Mouse (Mus musculus): ENCODE measurements around the gene Cc2d2b. TPM values are rescaled to one million over a fixed set of nuclear protein-coding genes. Genes with fewer than 3 reads are reported as not detected.
A peak's percentile ranks its signal among the peaks of the same experiment; 100 is the strongest.

Gene Cc2d2b
- total RNA-seq, 1 experiment, result 0.40 TPM

DNA sequence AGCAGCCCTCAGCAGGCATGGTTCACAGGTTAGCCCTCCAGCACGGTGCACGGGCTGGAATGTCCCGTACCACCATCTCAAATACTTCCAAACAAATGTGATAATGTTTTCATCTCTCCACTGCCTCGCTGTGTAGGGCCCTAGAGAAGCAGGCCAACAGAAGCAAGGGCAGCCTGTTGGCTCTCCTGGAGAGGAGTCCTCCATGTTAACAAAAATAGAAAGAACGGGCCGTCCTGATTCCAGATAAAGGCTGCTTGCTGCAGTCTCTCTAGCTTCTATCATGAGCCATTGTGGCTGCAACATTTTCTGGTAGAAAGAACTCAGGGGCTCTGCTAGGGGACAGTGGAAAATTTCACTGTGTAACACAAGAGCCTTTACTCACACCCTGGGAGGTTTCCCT is 31.6 kb upstream of the Cc2d2b start:
- Histone ChIP-seq H3K27ac (ENCODE audit: insufficient read depth, low read depth, low read length, poor library complexity, severe bottlenecking) (no peak overlapping the region), H3K36me3 (ENCODE audit: control insufficient read depth, insufficient read depth, low read length, poor library complexity, severe bottlenecking) (no peaks in the 10 kb centered on the region), H3K4me1 (ENCODE audit: control insufficient read depth in 2 of 2, insufficient read depth in 2 of 2, low read length in 2 of 2, poor library complexity in 1 of 2) (peaks cover 0 to 8% of the 10 kb centered on the region in 2 experiments; a peak in 3 of 4 replicates), H3K4me3 (ENCODE audit: insufficient read depth in 1 of 2, low read depth in 1 of 2, low read length in 2 of 2, poor library complexity in 1 of 2, severe bottlenecking in 1 of 2) (no peak overlapping the region), H3K9ac (ENCODE audit: insufficient read depth, low read depth, low read length, poor library complexity, severe bottlenecking) (no peak overlapping the region), H3K9me3 (ENCODE audit: control insufficient read depth, insufficient read depth, low read depth, low read length) (no peaks in the 10 kb centered on the region)
- no peak for DNase-seq (ENCODE audit: low read depth, low spot score)
- in situ Hi-C loops (cut with MboI; ENCODE audit: low sequenced_read_pairs in 2 of 2, unreplicated experiment in 2 of 2), result no loop called here
- no peak for TF ChIP-seq HCFC1 (IDR thresholded peaks at IDR 0.05; ENCODE audit: borderline replicate concordance, insufficient read depth, low read length)
- no peak for TF ChIP-seq ZC3H11A (IDR thresholded peaks at IDR 0.05; ENCODE audit: borderline replicate concordance, low read depth, low read length)
- TF ChIP-seq CHD2 (IDR thresholded peaks at IDR 0.05; ENCODE audit: low read depth, low read length), result no peak
- no peak for TF ChIP-seq MAFK (IDR thresholded peaks at IDR 0.05; ENCODE audit: insufficient read depth, low read depth, low read length)
- no peak for TF ChIP-seq ZNF384 (IDR thresholded peaks at IDR 0.05; ENCODE audit: low read depth, low read length)

DNA sequence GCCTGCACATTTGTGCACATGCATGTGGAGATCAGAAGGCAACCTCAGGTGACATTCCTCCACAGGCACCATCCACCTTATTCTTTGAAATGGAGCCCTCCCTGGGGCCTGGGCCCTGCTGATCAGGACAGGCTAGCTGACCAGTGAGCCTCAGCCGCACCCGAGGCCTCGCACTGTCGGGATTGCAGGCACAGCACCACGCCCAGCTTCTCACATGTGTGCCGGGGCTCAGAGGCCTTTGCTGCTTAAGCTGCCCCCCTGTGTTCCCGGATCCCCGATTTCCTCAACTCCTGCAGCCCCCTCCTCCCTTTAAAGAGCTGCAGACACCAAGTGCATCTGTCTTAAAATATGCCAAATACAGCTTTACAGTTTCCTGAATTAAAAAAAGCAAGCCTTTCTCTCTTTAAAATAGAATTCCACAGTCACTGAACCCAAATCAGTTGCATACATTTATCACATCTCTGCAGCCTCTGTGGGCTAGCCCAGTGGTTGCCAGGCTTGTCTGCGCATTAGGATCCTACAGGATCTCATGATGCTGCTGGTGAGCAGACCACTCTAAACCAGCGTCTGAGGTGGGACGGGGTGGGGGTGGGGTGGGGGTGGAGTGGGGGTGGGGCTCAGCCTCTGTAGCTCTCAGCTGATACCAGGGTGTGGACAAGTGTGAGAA is 29.0 kb upstream of the Cc2d2b start:
- in situ Hi-C loops (cut with MboI; ENCODE audit: low sequenced_read_pairs in 2 of 2, unreplicated experiment in 2 of 2), result loop anchor here in 1 of 2 experiments (5.0 kb wide), 1 partner anchor 107 kb away; the partner anchor contains the start of genes Entpd1 and Tctn3

DNA sequence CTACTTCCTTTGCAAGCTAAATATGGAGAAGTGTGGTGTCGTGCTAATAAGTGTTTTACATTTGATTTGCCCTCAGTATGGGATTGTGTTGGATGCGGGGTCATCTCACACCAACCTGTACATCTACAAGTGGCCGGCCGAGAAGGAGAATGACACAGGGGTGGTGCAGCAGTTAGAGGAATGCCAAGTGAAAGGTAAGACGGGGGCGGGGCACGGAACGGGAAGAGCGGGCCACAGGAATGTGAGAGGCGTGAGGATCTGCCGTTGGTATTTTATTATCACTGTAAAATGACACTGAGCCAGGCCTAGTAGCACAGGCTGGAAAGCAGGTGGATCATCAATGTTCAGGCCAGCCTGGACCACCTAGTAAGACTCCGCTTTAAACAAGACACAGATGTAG is 28.2 kb upstream of the Cc2d2b start:
- TF ChIP-seq ZNF384 (IDR thresholded peaks at IDR 0.05; ENCODE audit: low read depth, low read length) (no peak), CHD2 (IDR thresholded peaks at IDR 0.05; ENCODE audit: low read depth, low read length) (no peak), ZC3H11A (IDR thresholded peaks at IDR 0.05; ENCODE audit: borderline replicate concordance, low read depth, low read length) (no peak), HCFC1 (IDR thresholded peaks at IDR 0.05; ENCODE audit: borderline replicate concordance, insufficient read depth, low read length) (no peak), MAFK (IDR thresholded peaks at IDR 0.05; ENCODE audit: insufficient read depth, low read depth, low read length) (no peak)
- H3K9ac ChIP-seq (ENCODE audit: insufficient read depth, low read depth, low read length, poor library complexity, severe bottlenecking), result no peak overlapping the region
- no peaks in the 10 kb centered on the region for H3K36me3 ChIP-seq (ENCODE audit: control insufficient read depth, insufficient read depth, low read length, poor library complexity, severe bottlenecking)
- no peak overlapping the region for H3K4me3 ChIP-seq (ENCODE audit: insufficient read depth in 1 of 2, low read depth in 1 of 2, low read length in 2 of 2, poor library complexity in 1 of 2, severe bottlenecking in 1 of 2)
- no peak for DNase-seq (ENCODE audit: low read depth, low spot score)
- in situ Hi-C loops (cut with MboI; ENCODE audit: low sequenced_read_pairs in 2 of 2, unreplicated experiment in 2 of 2), result loop anchor here in 1 of 2 experiments (5.0 kb wide), 1 partner anchor 108 kb away; the partner anchor contains the start of genes Entpd1 and Tctn3
- no peaks in the 10 kb centered on the region for H3K9me3 ChIP-seq (ENCODE audit: control insufficient read depth, insufficient read depth, low read depth, low read length)
- no peak overlapping the region for H3K27ac ChIP-seq (ENCODE audit: insufficient read depth, low read depth, low read length, poor library complexity, severe bottlenecking)
- H3K4me1 ChIP-seq (ENCODE audit: control insufficient read depth in 2 of 2, insufficient read depth in 2 of 2, low read length in 2 of 2, poor library complexity in 1 of 2), result peaks cover 0 to 12% of the 10 kb centered on the region in 2 experiments; a peak in 3 of 4 replicates

More for the DNA sequence above, 29.0 kb upstream of the Cc2d2b start:
- TF ChIP-seq CHD2 (IDR thresholded peaks at IDR 0.05; ENCODE audit: low read depth, low read length), result no peak
- no peak for TF ChIP-seq ZC3H11A (IDR thresholded peaks at IDR 0.05; ENCODE audit: borderline replicate concordance, low read depth, low read length)
- no peak for TF ChIP-seq HCFC1 (IDR thresholded peaks at IDR 0.05; ENCODE audit: borderline replicate concordance, insufficient read depth, low read length)
- no peak for TF ChIP-seq MAFK (IDR thresholded peaks at IDR 0.05; ENCODE audit: insufficient read depth, low read depth, low read length)
- no peak for TF ChIP-seq ZNF384 (IDR thresholded peaks at IDR 0.05; ENCODE audit: low read depth, low read length)
- Histone ChIP-seq H3K4me1 (ENCODE audit: control insufficient read depth in 2 of 2, insufficient read depth in 2 of 2, low read length in 2 of 2, poor library complexity in 1 of 2) (peaks cover 0 to 12% of the 10 kb centered on the region in 2 experiments; a peak in 3 of 4 replicates), H3K36me3 (ENCODE audit: control insufficient read depth, insufficient read depth, low read length, poor library complexity, severe bottlenecking) (no peaks in the 10 kb centered on the region), H3K9me3 (ENCODE audit: control insufficient read depth, insufficient read depth, low read depth, low read length) (no peaks in the 10 kb centered on the region), H3K27ac (ENCODE audit: insufficient read depth, low read depth, low read length, poor library complexity, severe bottlenecking) (no peak overlapping the region), H3K4me3 (ENCODE audit: insufficient read depth in 1 of 2, low read depth in 1 of 2, low read length in 2 of 2, poor library complexity in 1 of 2, severe bottlenecking in 1 of 2) (no peak overlapping the region), H3K9ac (ENCODE audit: insufficient read depth, low read depth, low read length, poor library complexity, severe bottlenecking) (no peak overlapping the region)
- DNase-seq (ENCODE audit: low read depth, low spot score), result no peak

DNA sequence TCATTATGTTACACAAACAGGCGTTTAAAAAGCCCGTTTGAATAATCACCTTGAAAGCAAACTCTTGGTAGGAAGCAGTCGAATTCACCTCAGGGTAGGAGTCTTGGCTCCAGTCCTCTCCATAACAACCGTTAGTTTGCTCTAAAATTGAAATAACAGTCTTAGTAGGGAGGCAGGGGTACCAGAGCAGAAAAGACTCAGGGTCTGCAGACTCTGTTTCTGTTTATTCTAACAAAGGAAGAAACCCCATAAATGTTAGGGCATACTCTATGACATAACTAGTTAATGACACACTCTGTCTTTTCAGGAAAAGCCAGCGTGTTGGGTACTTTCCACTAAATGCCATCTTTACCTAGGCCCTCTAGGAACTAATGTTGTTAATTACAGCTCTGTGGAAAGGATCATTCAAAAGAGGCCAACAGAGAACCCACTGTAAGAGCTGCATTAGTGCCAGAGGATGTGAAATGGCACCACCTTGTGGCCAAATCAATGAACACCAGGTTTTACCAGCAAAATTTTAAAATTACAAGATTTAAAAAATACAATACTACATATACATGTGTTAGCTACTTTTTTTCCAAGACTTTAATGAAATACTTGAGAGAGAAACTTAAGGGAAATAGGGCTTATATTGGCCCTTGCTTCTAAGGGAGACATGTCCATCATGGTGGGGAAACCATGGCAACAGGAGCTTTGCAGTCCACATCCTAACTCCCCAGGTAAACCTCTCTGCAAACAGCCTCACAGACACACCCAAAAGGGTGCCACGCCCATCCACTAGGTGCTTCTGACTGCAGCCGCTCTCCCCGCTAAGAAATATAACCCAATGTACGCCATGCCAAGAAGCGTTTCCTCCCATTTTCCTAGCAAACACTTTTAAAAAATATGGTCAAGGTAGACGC is 26.2 kb upstream of the Cc2d2b start:
- H3K4me3 ChIP-seq (ENCODE audit: insufficient read depth in 1 of 2, low read depth in 1 of 2, low read length in 2 of 2, poor library complexity in 1 of 2, severe bottlenecking in 1 of 2), result no peak overlapping the region
- no peak overlapping the region for H3K9ac ChIP-seq (ENCODE audit: insufficient read depth, low read depth, low read length, poor library complexity, severe bottlenecking)
- no peaks in the 10 kb centered on the region for H3K9me3 ChIP-seq (ENCODE audit: control insufficient read depth, insufficient read depth, low read depth, low read length)
- no peak overlapping the region for H3K27ac ChIP-seq (ENCODE audit: insufficient read depth, low read depth, low read length, poor library complexity, severe bottlenecking)
- peaks cover 0 to 12% of the 10 kb centered on the region in 2 experiments; a peak in 3 of 4 replicates for H3K4me1 ChIP-seq (ENCODE audit: control insufficient read depth in 2 of 2, insufficient read depth in 2 of 2, low read length in 2 of 2, poor library complexity in 1 of 2)
- in situ Hi-C loops (cut with MboI; ENCODE audit: low sequenced_read_pairs in 2 of 2, unreplicated experiment in 2 of 2), result loop anchor here in 1 of 2 experiments (5.0 kb wide), 1 partner anchor 110 kb away; the partner anchor contains the start of genes Entpd1 and Tctn3
- peak; percentile 27 for DNase-seq (ENCODE audit: low read depth, low spot score)
- TF ChIP-seq ZNF384 (IDR thresholded peaks at IDR 0.05; ENCODE audit: low read depth, low read length) (no peak), HCFC1 (IDR thresholded peaks at IDR 0.05; ENCODE audit: borderline replicate concordance, insufficient read depth, low read length) (no peak), ZC3H11A (IDR thresholded peaks at IDR 0.05; ENCODE audit: borderline replicate concordance, low read depth, low read length) (0 out of 2 replicates have a peak, but pooled peaks have one; percentile 43), MAFK (IDR thresholded peaks at IDR 0.05; ENCODE audit: insufficient read depth, low read depth, low read length) (no peak), CHD2 (IDR thresholded peaks at IDR 0.05; ENCODE audit: low read depth, low read length) (no peak)
- no peaks in the 10 kb centered on the region for H3K36me3 ChIP-seq (ENCODE audit: control insufficient read depth, insufficient read depth, low read length, poor library complexity, severe bottlenecking)
